6 mouse cellular contexts compared by ENCODE assay signal in genomic region chrY:4150681-4151080, GRCm38 (mm10).
DNase-seq lines count a peak whose midpoint lies in the region; ATAC-seq and TF ChIP-seq lines count a peak whose summit lies in the region.
"Not testable (repeated sequence)": the region's sequence is repeated elsewhere in the genome, so short reads cannot be mapped to it uniquely, and the experiment has no call there.

No protein-coding gene starts in this region.

- WGBS in liver, adult 2 months: 85% methylated on average over 7 of the region's 7 CpGs
- 90% methylated on average over 7 of the region's 7 CpGs for WGBS in midbrain, embryonic 11.5 days

- H3K4me3 ChIP-seq in liver, adult 2 months (ENCODE audit: insufficient read depth, low read depth, low read length); midbrain, embryonic 11.5 days (ENCODE audit: low read depth, low read length): not testable (repeated sequence)

- not testable (repeated sequence) for TF ChIP-seq CTCF in liver, adult 2 months (IDR thresholded peaks at IDR 0.05; ENCODE audit: low read depth, low read length)

- H3K9ac ChIP-seq in liver, adult 2 months (ENCODE audit: low read depth, low read length); midbrain, embryonic 11.5 days (ENCODE audit: low read length): not testable (repeated sequence)

- not testable (repeated sequence) for H3K9me3 ChIP-seq in midbrain, embryonic 11.5 days (ENCODE audit: control insufficient read depth, low read length)

- not testable (repeated sequence) for H3K79me2 ChIP-seq in liver, adult 2 months (ENCODE audit: control insufficient read depth, insufficient read depth, low read length)

- not testable (repeated sequence) for H3K27ac ChIP-seq in liver, adult 2 months (replicated peaks; ENCODE audit: insufficient read depth, low read depth, low read length); midbrain, embryonic 11.5 days (ENCODE audit: low read depth, low read length)

- DNase-seq in NIH3T3 (ENCODE audit: low read depth): peak; percentile 51
- peak; percentile 1 for DNase-seq in ZHBTc4 (ENCODE audit: low read depth, low spot score)
- DNase-seq in c-Kit-positive CD71-positive TER-119-negative erythroid progenitor cells, embryonic 14.5 days (ENCODE audit: low read depth): peak; percentile 48
- peak; percentile 59 for DNase-seq in forelimb bud, embryonic 11.5 days (ENCODE audit: low read depth, low spot score)
- peak; percentile 28 for DNase-seq in liver, adult 2 months (ENCODE audit: extremely low read depth, low read depth, low spot score)
- peak; percentile 39 for DNase-seq in midbrain, embryonic 11.5 days (ENCODE audit: low spot score, missing footprints)

- not testable (repeated sequence) for H3K27me3 ChIP-seq in liver, adult 2 months (ENCODE audit: control insufficient read depth, insufficient read depth, low read length); midbrain, embryonic 11.5 days (ENCODE audit: control insufficient read depth, insufficient read depth, low read length)

- not testable (repeated sequence) for H3K4me2 ChIP-seq in midbrain, embryonic 11.5 days

- not testable (repeated sequence) for TF ChIP-seq POLR2A in liver, adult 2 months (IDR thresholded peaks at IDR 0.05; ENCODE audit: extremely low read depth, insufficient read depth, low read length)

- not testable (repeated sequence) for H3K4me1 ChIP-seq in liver, adult 2 months (ENCODE audit: control insufficient read depth, insufficient read depth, low read length); midbrain, embryonic 11.5 days (ENCODE audit: control insufficient read depth, insufficient read depth, low read length)

- not testable (repeated sequence) for H3K36me3 ChIP-seq in liver, adult 2 months (ENCODE audit: control insufficient read depth, insufficient read depth, low read length); midbrain, embryonic 11.5 days (ENCODE audit: control insufficient read depth, insufficient read depth, low read length)

- not testable (repeated sequence) for ATAC-seq in midbrain, embryonic 11.5 days (ENCODE audit: low FRiP score)

Comparison
In these comparisons a context has a peak if more than half of its experiments do, and no peak if none do; other contexts are left out.
1. DNase-seq: peak in every context shown above with its lines; median percentile 59 in forelimb bud, embryonic 11.5 days; 51 in NIH3T3; 48 in c-Kit-positive CD71-positive TER-119-negative erythroid progenitor cells, embryonic 14.5 days; 39 in midbrain, embryonic 11.5 days; 28 in liver, adult 2 months; 1 in ZHBTc4.